Mouse (Mus musculus): ENCODE data around the gene Krt77.

DNA sequence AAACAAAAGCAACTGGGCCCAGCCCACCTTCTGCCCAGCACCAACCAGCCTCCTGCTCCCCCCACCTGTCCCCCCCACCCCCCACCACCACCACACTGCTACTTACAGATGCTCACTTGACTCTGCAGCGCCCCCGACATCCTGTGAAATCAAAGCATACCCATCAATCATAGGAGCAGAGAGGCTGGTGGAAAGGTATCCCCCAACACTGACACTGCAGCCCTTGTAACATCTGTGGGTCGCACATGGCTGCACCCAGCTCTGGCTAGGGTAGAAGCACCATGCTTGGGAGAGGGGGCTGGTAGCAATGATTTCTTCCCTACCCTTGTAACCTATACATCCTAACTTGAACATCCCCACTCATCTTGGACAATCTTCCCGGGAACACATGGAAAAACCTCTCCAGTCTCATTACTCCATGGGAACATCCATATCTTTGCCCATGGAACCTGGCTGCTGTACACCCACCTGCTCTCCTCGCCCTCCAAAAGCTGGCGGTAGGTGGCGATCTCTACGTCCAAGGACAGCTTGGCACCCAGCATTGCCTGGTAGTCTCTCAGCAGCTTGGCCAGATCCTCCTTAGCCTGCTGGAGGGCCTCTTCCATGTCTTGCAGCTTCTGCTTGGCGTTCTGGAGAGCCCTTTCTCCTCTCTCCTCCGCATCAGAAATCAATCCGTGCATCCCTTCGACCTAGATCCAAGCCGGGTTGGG lies 8.9 kb downstream of the Krt77 start:
- TF ChIP-seq GATA1 (IDR thresholded peaks at IDR 0.05; ENCODE audit: borderline replicate concordance, low read length), result no peak
- TF ChIP-seq FLI1 (IDR thresholded peaks at IDR 0.05; ENCODE audit: low read length), result no peak

Measured in megakaryocyte, embryonic 14.5 days (primary cell).